Mouse (Mus musculus): ENCODE measurements around the gene Spx.

Spx gene

GRCm38 (mm10) chr6:142412906-142413491 lies at the start of gene Spx:
Spx (plus strand) TSS chr6:142413441.
- in situ Hi-C loops (cut with MboI, MseI): loop anchor here in 1 of 2 experiments (5.0 kb wide), 1 partner anchor 94 kb away; the partner anchor contains the start of gene Ldhb

GRCm38 (mm10) chr6:142365742-142366472 lies 47.3 kb upstream of the Spx start:
- in situ Hi-C loops (cut with MboI, MseI): loop anchor here in 1 of 2 experiments (25.0 kb wide), 1 partner anchor 1796 kb away; no protein-coding TSS in a partner anchor

DNA sequence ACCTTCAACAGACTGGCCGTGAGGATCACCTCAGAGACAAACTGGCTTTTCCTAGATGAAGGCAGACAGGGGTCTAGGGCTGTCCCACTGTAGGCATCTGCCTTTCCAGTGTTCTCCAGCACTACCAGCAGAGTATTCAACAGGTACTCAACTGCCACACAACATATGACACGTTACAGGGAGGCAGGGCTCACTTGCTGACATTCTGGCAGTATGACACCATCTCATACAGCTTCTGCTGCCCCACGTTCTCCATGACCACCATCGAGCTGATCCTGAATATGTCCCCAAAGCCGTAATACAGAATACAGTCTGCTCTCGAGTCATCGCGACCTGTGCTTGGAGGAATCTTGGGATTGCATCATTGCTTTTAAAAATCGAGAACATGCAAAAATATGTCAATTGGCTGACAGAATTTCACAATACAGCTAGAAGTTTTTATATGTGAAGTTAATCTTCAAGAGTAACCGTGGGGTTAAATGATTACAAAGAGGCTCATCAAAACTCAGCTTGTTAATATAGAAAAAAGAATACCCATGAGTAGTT lies 46.7 kb upstream of the Spx start:
- in situ Hi-C loops (cut with MboI, MseI): loop anchor here in 1 of 2 experiments (25.0 kb wide), 1 partner anchor 1796 kb away; no protein-coding TSS in a partner anchor

GRCm38 (mm10) chr6:142367565-142367964 lies 45.7 kb upstream of the Spx start:
- in situ Hi-C loops (cut with MboI, MseI): loop anchor here in 1 of 2 experiments (25.0 kb wide), 1 partner anchor 1795 kb away; no protein-coding TSS in a partner anchor

DNA sequence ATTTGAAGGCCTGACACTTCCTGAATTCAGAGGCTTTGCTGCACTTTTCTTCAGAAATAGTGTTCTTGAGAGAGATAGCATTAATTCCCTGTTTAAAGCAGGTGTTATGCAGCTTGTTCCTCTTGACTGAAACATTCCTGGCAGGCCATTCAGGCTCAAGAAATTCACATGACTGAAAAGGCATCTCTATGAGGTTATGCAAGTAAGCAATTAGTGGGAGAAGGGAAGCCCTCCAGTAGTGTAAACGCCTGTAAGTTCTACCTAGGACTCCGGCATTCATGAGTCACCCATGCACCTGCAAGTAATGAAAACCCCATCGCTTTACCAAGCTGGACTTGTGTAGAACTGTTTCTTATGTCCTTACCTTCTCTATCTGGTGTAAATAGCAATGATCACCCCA lies 43.7 kb upstream of the Spx start:
- in situ Hi-C loops (cut with MboI, MseI): loop anchor here in 1 of 2 experiments (25.0 kb wide), 1 partner anchor 1793 kb away; no protein-coding TSS in a partner anchor

DNA sequence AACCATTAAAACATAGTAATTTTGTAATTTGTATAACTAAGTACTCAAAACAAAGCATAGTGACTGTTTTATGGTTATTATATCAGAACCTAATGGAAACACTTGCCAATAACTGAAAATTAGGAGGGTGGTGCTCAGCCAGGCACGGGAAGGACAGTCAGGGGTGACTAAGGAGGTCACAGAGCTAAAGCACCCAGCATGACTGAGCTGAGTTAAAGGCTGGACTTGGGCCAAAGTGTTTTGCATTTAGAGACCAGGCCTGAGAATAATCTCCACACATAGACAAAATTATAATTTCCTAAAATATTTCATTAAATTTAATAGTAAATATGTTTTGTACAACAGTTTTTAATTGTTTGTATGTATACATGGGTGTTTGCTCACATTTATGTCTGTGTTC lies 36.2 kb upstream of the Spx start:
- in situ Hi-C loops (cut with MboI, MseI): loop anchor here in 1 of 2 experiments (25.0 kb wide), 1 partner anchor 735 kb away; the partner anchor contains the start of gene C2cd5

GRCm38 (mm10) chr6:142378576-142379330 lies 34.5 kb upstream of the Spx start:
- in situ Hi-C loops (cut with MboI, MseI): loop anchor here in 1 of 2 experiments (25.0 kb wide), 1 partner anchor 734 kb away; the partner anchor contains the start of gene C2cd5

GRCm38 (mm10) chr6:142379961-142380360 lies 33.3 kb upstream of the Spx start:
- in situ Hi-C loops (cut with MboI, MseI): loop anchor here (10.0 to 25.0 kb wide), 2 partner anchors 135 to 732 kb away; partner anchors contain the start of gene C2cd5 (in 1 of the 2)

DNA sequence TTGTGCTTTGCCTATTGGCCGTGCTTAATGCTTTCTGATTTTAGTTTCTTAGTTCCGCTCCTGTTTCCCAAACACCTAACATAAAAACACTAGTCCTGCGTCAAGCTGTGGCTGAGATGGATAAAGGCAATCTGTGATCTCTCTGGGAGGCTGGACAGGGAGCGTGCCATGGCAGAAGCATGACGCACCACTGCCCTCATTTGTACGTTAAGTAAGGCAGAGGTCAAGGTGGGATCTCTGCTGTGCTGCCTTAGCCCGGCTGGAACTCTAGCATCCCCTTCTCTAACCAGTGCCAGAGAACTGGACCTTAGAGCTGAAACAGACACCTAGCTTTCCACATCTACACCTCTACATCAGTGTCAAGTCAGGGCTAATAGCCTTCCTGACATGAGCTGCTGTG lies 31.6 kb upstream of the Spx start:
- in situ Hi-C loops (cut with MboI, MseI): loop anchor here (10.0 to 25.0 kb wide), 2 partner anchors 133 to 731 kb away; partner anchors contain the start of gene C2cd5 (in 1 of the 2)

DNA sequence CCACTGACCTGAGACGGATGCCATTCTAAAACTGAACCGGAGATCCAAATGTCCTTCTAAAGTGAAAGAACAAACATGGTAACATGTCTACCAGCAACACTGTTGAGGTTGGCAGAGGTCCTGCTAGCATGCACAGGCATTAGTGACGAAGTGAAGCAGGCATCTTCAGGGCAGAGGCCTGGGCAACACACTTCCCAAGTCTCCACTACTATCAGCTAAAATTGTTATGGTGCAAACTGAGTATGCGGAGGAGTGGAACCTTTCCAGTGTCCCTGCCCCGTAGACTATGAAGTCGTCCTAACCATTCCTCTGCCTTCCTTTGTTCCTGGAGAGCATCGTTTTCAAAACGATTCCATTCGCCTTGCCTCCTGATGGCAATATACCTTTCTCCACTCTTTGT lies 28.7 kb upstream of the Spx start:
- in situ Hi-C loops (cut with MboI, MseI): loop anchor here (10.0 to 25.0 kb wide), 2 partner anchors 130 to 728 kb away; partner anchors contain the start of gene C2cd5 (in 1 of the 2)

- in situ Hi-C loops (cut with MboI, MseI): loop anchor here (5.0 to 25.0 kb wide), 3 partner anchors 39 to 726 kb away; partner anchors contain the start of genes C2cd5 (in 1 of the 2) and Pyroxd1 (in 1 of the 2)
Measured at GRCm38 (mm10) chr6:142386285-142387010, 26.8 kb upstream of the Spx start.

GRCm38 (mm10) chr6:142387011-142387754 lies 26.1 kb upstream of the Spx start, which contains the start of the genes Recql and Golt1b:
Recql (minus strand) TSS chr6:142387087.
Golt1b (plus strand) TSS chr6:142387221.
- in situ Hi-C loops (cut with MboI, MseI): loop anchor here (5.0 to 25.0 kb wide), 3 partner anchors 40 to 725 kb away; partner anchors contain the start of genes C2cd5 (in 1 of the 2) and Pyroxd1 (in 1 of the 2)

GRCm38 (mm10) chr6:142387755-142388271 lies 25.4 kb upstream of the Spx start:
- in situ Hi-C loops (cut with MboI, MseI): loop anchor here (5.0 to 25.0 kb wide), 3 partner anchors 41 to 724 kb away; partner anchors contain the start of genes C2cd5 (in 1 of the 2) and Pyroxd1 (in 1 of the 2)

- in situ Hi-C loops (cut with MboI, MseI): loop anchor here (5.0 to 25.0 kb wide), 3 partner anchors 42 to 723 kb away; partner anchors contain the start of genes C2cd5 (in 1 of the 2) and Pyroxd1 (in 1 of the 2)
Measured at GRCm38 (mm10) chr6:142389101-142389500, 24.1 kb upstream of the Spx start.

GRCm38 (mm10) chr6:142392312-142392711 lies 20.9 kb upstream of the Spx start:
- in situ Hi-C loops (cut with MboI, MseI): loop anchor here in 1 of 2 experiments (25.0 kb wide), 1 partner anchor 720 kb away; the partner anchor contains the start of gene C2cd5

GRCm38 (mm10) chr6:142394669-142395068 lies 18.6 kb upstream of the Spx start:
- in situ Hi-C loops (cut with MboI, MseI): loop anchor here in 1 of 2 experiments (25.0 kb wide), 1 partner anchor 718 kb away; the partner anchor contains the start of gene C2cd5

- in situ Hi-C loops (cut with MboI, MseI): loop anchor here in 1 of 2 experiments (25.0 kb wide), 1 partner anchor 717 kb away; the partner anchor contains the start of gene C2cd5
Measured at GRCm38 (mm10) chr6:142395756-142396155, 17.5 kb upstream of the Spx start.

DNA sequence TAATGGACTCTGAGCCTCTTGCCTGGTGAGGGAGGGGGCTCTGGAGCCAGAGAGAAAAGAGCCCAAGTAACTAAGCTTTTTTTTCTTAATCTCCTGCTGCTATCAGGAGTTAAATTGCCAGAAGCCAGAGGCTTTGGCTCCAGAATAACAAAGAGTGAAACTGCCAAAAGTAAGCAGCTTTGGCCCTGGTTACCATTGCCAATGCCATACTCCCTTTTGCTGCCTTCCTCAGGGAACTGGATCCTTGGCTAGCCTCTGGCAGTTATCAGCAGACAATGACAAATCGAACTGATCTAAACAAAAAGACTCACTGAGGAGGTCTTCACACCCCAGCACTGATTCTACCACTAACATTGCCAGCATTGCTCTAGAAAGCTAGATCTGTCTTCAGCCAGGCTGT lies 2.1 kb upstream of the Spx start:
- in situ Hi-C loops (cut with MboI, MseI): loop anchor here in 1 of 2 experiments (5.0 kb wide), 1 partner anchor 96 kb away; the partner anchor contains the start of gene Ldhb

Data from T-helper 17 cell (primary cell).